Mouse (Mus musculus) spleen, adult 2 months (tissue): Measurements from ENCODE around the gene Sort1.

Experiments used
- CTCF ChIP-seq: fragments of 200-500 bp; IDR thresholded peaks from 2 replicates; pipeline ENCODE4 v1.5.1; 2011; ENCODE audit warnings: mild to moderate bottlenecking, inconsistent platforms; ENCODE audit not compliant: insufficient read depth, insufficient read length, insufficient replicate concordance; ENCODE audit errors: extremely low read depth
- POLR2A ChIP-seq: fragments of 200-500 bp; IDR thresholded peaks from 2 replicates; pipeline ENCODE4 v1.6.1; 2011; ENCODE audit warnings: low read depth, low read length, inconsistent platforms

DNA sequence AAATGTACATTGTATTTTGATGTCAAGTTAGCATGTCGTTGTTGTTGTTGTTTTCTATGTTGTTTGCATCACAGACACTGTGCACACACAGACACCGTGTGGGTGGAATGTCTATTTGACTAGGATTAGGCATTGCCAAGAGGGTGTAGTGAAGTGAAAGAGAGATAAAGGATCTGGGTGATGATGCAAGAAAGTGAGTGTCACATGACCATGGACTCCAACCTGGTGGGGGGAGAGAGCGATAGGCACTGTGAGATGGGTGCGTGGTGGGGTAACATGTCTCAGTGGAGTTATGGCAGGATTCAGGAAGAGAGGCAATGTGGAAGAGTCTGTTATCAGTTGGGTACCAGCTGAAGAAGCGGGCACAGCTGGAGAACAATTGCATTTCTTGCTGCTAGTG lies 84.8 kb downstream of the Sort1 start:
- TF ChIP-seq CTCF (no peak), POLR2A (no peak)
